ENCODE assay signal across 26 mouse cellular contexts in genomic region chr9:7828706-7829105, GRCm38 (mm10). TPM values are rescaled to one million over a fixed set of nuclear protein-coding genes. Genes with fewer than 3 reads are reported as not detected.
DNase-seq lines count a peak whose midpoint lies in the region; ATAC-seq and TF ChIP-seq lines count a peak whose summit lies in the region.
"Had no signal": no experiment of that assay in that cellular context is flagged by ENCODE, and none has a peak within 500 bp of the region (broad histone marks: within the 10 kb centered on the region; RNA-seq: fewer than 3 reads in every experiment).

No protein-coding gene starts in this region.

- peaks cover 10% of the 10 kb centered on the region; the same call in 1 of the 2 replicates for H3K79me2 ChIP-seq in liver, adult 2 months (ENCODE audit: control insufficient read depth, insufficient read depth, low read length)

- H3K4me1 ChIP-seq in liver, adult 2 months (ENCODE audit: control insufficient read depth, insufficient read depth, low read length) = peaks cover 11% of the 10 kb centered on the region
- peaks cover 28% of the 10 kb centered on the region for H3K4me1 ChIP-seq in liver, postnatal 0 days (ENCODE audit: insufficient read depth)
- peaks cover 67% of the 10 kb centered on the region for H3K4me1 ChIP-seq in liver, embryonic 15.5 days (replicated peaks)

- peaks cover 14% of the 10 kb centered on the region; the same call in 1 of the 2 replicates for H3K36me3 ChIP-seq in liver, adult 2 months (ENCODE audit: control insufficient read depth, insufficient read depth, low read length)
- peaks cover 9% of the 10 kb centered on the region for H3K36me3 ChIP-seq in liver, postnatal 0 days (replicated peaks; ENCODE audit: insufficient read depth, low read length)
- peaks cover 17% of the 10 kb centered on the region for H3K36me3 ChIP-seq in liver, embryonic 15.5 days (replicated peaks)

- no peak for TF ChIP-seq POLR2A in liver, adult 2 months (IDR thresholded peaks at IDR 0.05; ENCODE audit: extremely low read depth, insufficient read depth, low read length)

- ATAC-seq in liver, postnatal 0 days = no peak
- no peak for ATAC-seq in liver, embryonic 15.5 days (ENCODE audit: insufficient read depth)
- ATAC-seq: forebrain, embryonic 15.5 days; Patski had no signal

- no peak overlapping the region for H3K9ac ChIP-seq in liver, adult 2 months (ENCODE audit: low read depth, low read length)
- H3K9ac ChIP-seq in liver, postnatal 0 days (replicated peaks) = no peak overlapping the region
- H3K9ac ChIP-seq in liver, embryonic 15.5 days = no peak overlapping the region
- H3K9ac ChIP-seq: embryonic facial prominence, embryonic 15.5 days; forebrain, embryonic 15.5 days; heart, embryonic 13.5 days; hindbrain, embryonic 13.5 days; limb, embryonic 15.5 days had no signal

- intact Hi-C loops in gastrocnemius, adult 2 months (cut with DNase I) = no loop called here
- intact Hi-C loops in left cerebral cortex, postnatal 36 days (cut with DNase I) = no loop called here

- no peak for TF ChIP-seq CTCF in gastrocnemius, adult 2 months (IDR thresholded peaks at IDR 0.05)
- TF ChIP-seq CTCF in liver, adult 2 months (IDR thresholded peaks at IDR 0.05; ENCODE audit: low read depth, low read length) = no peak
- no peak for TF ChIP-seq CTCF in liver, postnatal 0 days (IDR thresholded peaks at IDR 0.05; ENCODE audit: low read depth)

- DNase-seq in gastrocnemius, adult 2 months = no peak
- no peak for DNase-seq in gastrocnemius, adult 8-10 months (ENCODE audit: low spot score in 2 of 2)
- DNase-seq in liver, adult 2 months (ENCODE audit: extremely low read depth, low read depth, low spot score) = peak; percentile 28
- no peak for DNase-seq in liver, postnatal 0 days
- peak; percentile 38 for DNase-seq in lung, postnatal 36 days
- DNase-seq in lung, adult 18-20 months = no peak
- no peak for DNase-seq in left cerebral cortex, postnatal 36 days (ENCODE audit: low spot score in 2 of 2)
- DNase-seq: adrenal gland, adult 2 months; cerebellum, adult 11 months; cerebellum, adult 9-11 months; gastrocnemius, postnatal 36 days; heart, postnatal 14 days; kidney, adult 8-10 months; kidney, postnatal 10 days; left cerebral cortex, postnatal 4 days had no signal

- no peak overlapping the region for H3K4me2 ChIP-seq in liver, postnatal 0 days (ENCODE audit: low read depth, low read length)
- H3K4me2 ChIP-seq in liver, embryonic 15.5 days = no peak overlapping the region
- H3K4me2 ChIP-seq: embryonic facial prominence, embryonic 15.5 days; forebrain, embryonic 15.5 days; hindbrain, embryonic 13.5 days; limb, embryonic 15.5 days had no signal

- no peaks in the 10 kb centered on the region for H3K27me3 ChIP-seq in liver, adult 2 months (ENCODE audit: control insufficient read depth, insufficient read depth, low read length)
- H3K27me3 ChIP-seq in liver, postnatal 0 days (ENCODE audit: insufficient read depth, low read length) = no peaks in the 10 kb centered on the region
- no peaks in the 10 kb centered on the region for H3K27me3 ChIP-seq in liver, embryonic 15.5 days
- H3K27me3 ChIP-seq: embryonic facial prominence, embryonic 15.5 days; forebrain, embryonic 15.5 days; heart, embryonic 13.5 days; hindbrain, embryonic 13.5 days; limb, embryonic 15.5 days; Patski had no signal

- H3K9me3 ChIP-seq in liver, postnatal 0 days (ENCODE audit: low read length) = no peaks in the 10 kb centered on the region
- no peaks in the 10 kb centered on the region for H3K9me3 ChIP-seq in liver, embryonic 15.5 days (replicated peaks)
- H3K9me3 ChIP-seq: embryonic facial prominence, embryonic 15.5 days; forebrain, embryonic 15.5 days; heart, embryonic 13.5 days; hindbrain, embryonic 13.5 days; limb, embryonic 15.5 days; midbrain, embryonic 10.5 days had no signal

- H3K4me3 ChIP-seq in gastrocnemius, adult 2 months = no peak overlapping the region
- H3K4me3 ChIP-seq in liver, adult 2 months (ENCODE audit: insufficient read depth, low read depth, low read length) = no peak overlapping the region
- no peak overlapping the region for H3K4me3 ChIP-seq in liver, postnatal 0 days (ENCODE audit: low read depth, low read length)
- H3K4me3 ChIP-seq in liver, embryonic 15.5 days (replicated peaks) = no peak overlapping the region
- H3K4me3 ChIP-seq: embryonic facial prominence, embryonic 15.5 days; forebrain, embryonic 15.5 days; hindbrain, embryonic 13.5 days; left cerebral cortex, adult 2 months; limb, embryonic 15.5 days; midbrain, embryonic 10.5 days had no signal

- H3K27ac ChIP-seq in gastrocnemius, adult 2 months = peak overlapping the region; percentile 66
- H3K27ac ChIP-seq in liver, adult 2 months (replicated peaks; ENCODE audit: insufficient read depth, low read depth, low read length) = no peak overlapping the region
- no peak overlapping the region; the same call in 1 of the 2 replicates for H3K27ac ChIP-seq in liver, postnatal 0 days (ENCODE audit: low read depth)
- H3K27ac ChIP-seq in liver, embryonic 15.5 days (replicated peaks) = peak overlapping the region; percentile 83; the same call in 1 of the 2 replicates
- H3K27ac ChIP-seq: embryonic facial prominence, embryonic 15.5 days; forebrain, embryonic 15.5 days; hindbrain, embryonic 13.5 days; left cerebral cortex, adult 2 months; limb, embryonic 15.5 days; macrophage; midbrain, embryonic 10.5 days; stomach, postnatal 0 days had no signal

- WGBS in liver, adult 2 months = 50% methylated on average over 4 of the region's 4 CpGs
- 73% methylated on average over 4 of the region's 4 CpGs for WGBS in liver, postnatal 0 days (ENCODE audit: insufficient replicate concordance)
- WGBS in liver, embryonic 15.5 days (ENCODE audit: insufficient replicate concordance) = 68% methylated on average over 4 of the region's 4 CpGs

- TF ChIP-seq EP300 in liver, postnatal 0 days (IDR thresholded peaks at IDR 0.05; ENCODE audit: low read depth) = no peak

RNA-seq across cellular contexts. Expression of gene Birc2, which starts 8.2 kb away (rescaled TPM):
- total RNA-seq in gastrocnemius, adult 2 months (2021) = 10 to 100 TPM; 21.9 to 22.0 TPM
- 10 to 100 TPM; 19.1 to 24.3 (median 23.7) TPM for total RNA-seq in gastrocnemius, adult 8-10 months (2022)
- total RNA-seq in liver, adult 2 months (2014; rRNA removed) = 25.4 and 28.8 TPM in 2 replicates
- polyA plus RNA-seq in liver, adult 2 months (2012; rRNA removed) = 9.7 and 10.8 TPM in 2 replicates
- 11.8 and 13.8 TPM in 2 replicates for polyA plus RNA-seq in liver, postnatal 0 days (2015; fragmentation: Nextera tagmentation; extraction: Ambion mirVana)
- 12.9 and 13.0 TPM in 2 replicates for polyA plus RNA-seq in liver, embryonic 15.5 days (2015; fragmentation: Nextera tagmentation; extraction: Ambion mirVana)
- 10 to 100 TPM; 32.2 to 34.9 TPM for total RNA-seq in left cerebral cortex, postnatal 36 days (2021)

RNA-seq across cellular contexts. Expression of gene Birc3, which starts 44.3 kb away (rescaled TPM):
- total RNA-seq in gastrocnemius, adult 2 months (2021) = 1 to 10 TPM; 6.0 to 8.8 TPM
- total RNA-seq in gastrocnemius, adult 8-10 months (2022) = 1 to 10 TPM; 5.0 to 9.6 (median 5.9) TPM
- 20.3 and 23.7 TPM in 2 replicates for total RNA-seq in liver, adult 2 months (2014; rRNA removed)
- 5.6 and 6.3 TPM in 2 replicates for polyA plus RNA-seq in liver, adult 2 months (2012; rRNA removed)
- 7.2 and 7.8 TPM in 2 replicates for polyA plus RNA-seq in liver, postnatal 0 days (2015; fragmentation: Nextera tagmentation; extraction: Ambion mirVana)
- polyA plus RNA-seq in liver, embryonic 15.5 days (2015; fragmentation: Nextera tagmentation; extraction: Ambion mirVana) = 7.0 and 7.1 TPM in 2 replicates
- 1 to 10 TPM; 2.4 to 2.6 TPM for total RNA-seq in left cerebral cortex, postnatal 36 days (2021)

Comparison
In these comparisons a context has a peak if more than half of its experiments do, and no peak if none do; other contexts are left out.
1. DNase-seq: peak in liver, adult 2 months (single experiment) and lung, postnatal 36 days (single experiment); none in gastrocnemius, adult 2 months (single experiment), gastrocnemius, adult 8-10 months (0 of 2), liver, postnatal 0 days (single experiment), lung, adult 18-20 months (0 of 2) and left cerebral cortex, postnatal 36 days (0 of 2).
2. H3K27ac ChIP-seq: peak in gastrocnemius, adult 2 months (single experiment) and liver, embryonic 15.5 days (single experiment); none in liver, adult 2 months (single experiment) and liver, postnatal 0 days (single experiment).